Mouse (Mus musculus) myocyte (in vitro differentiated cells): ENCODE measurements at regions not wholly inside any gene's neighbourhood (a gene's known extent, or its start where the extent isn't known, plus 50 kb on each side); places are given as distances from the start of the nearest gene placed in this dataset.

ENCODE experiments used
- POLR2A ChIP-seq: IDR thresholded peaks from one replicate; pipeline ENCODE4 v1.6.1; 2011; ENCODE audit warnings: low read depth, mild to moderate bottlenecking, control low read depth, moderate library complexity; ENCODE audit not compliant: insufficient read length
- REST ChIP-seq: IDR thresholded peaks from one replicate; pipeline ENCODE4 v1.6.1; 2011; ENCODE audit warnings: mild to moderate bottlenecking, control low read depth, moderate library complexity; ENCODE audit not compliant: insufficient read depth, insufficient read length
- TCF3 ChIP-seq: IDR thresholded peaks from one replicate; pipeline ENCODE4 v1.6.1; 2011; ENCODE audit warnings: low read depth, control low read depth; ENCODE audit not compliant: insufficient read length

GRCm38 (mm10) chr6:141065724-141066123 lies 183.3 kb upstream of the Pde3a start:
- TF ChIP-seq POLR2A (no peak), REST (no peak), TCF3 (no peak)
